Mouse (Mus musculus): ENCODE measurements around the gene Insig2. TPM values are rescaled to one million over a fixed set of nuclear protein-coding genes. Genes with fewer than 3 reads are reported as not detected.

Insig2 gene
- total and polyA plus RNA-seq, 3 experiments = 16.1 to 16.9 TPM; not detected in 1

DNA sequence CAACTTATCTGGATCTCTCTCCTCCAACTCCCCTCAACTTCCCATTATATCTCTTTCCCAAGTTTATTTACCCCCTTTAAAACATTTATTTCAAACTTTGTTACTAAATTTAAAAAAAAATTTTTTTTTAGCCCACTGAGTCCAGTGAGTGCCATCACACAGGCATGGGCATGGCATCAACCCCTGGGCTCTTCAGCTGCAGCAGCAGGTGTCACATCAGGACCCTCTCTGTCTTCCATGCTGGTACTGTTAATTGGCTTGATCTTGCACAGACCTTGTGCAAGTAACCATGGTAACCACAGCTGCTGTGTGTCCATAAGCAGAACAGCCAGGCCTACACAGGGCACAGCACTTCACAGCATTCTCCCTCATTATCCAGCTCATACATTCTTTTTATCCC, 21.4 kb upstream of the Insig2 start:
- no peak for TF ChIP-seq HCFC1 (IDR thresholded peaks at IDR 0.05; ENCODE audit: low read depth, low read length)
- no peak for TF ChIP-seq USF1 (IDR thresholded peaks at IDR 0.05; ENCODE audit: low read depth, low read length)
- TF ChIP-seq ZC3H11A (IDR thresholded peaks at IDR 0.05; ENCODE audit: low read depth, low read length) = no peak
- TF ChIP-seq TCF12 (IDR thresholded peaks at IDR 0.05; ENCODE audit: low read depth, low read length) = no peak
- TF ChIP-seq CHD2 (IDR thresholded peaks at IDR 0.05; ENCODE audit: low read length) = no peak
- no peak for TF ChIP-seq UBTF (IDR thresholded peaks at IDR 0.05; ENCODE audit: borderline replicate concordance, insufficient read depth, low read depth, low read length)
- no peak for TF ChIP-seq RAD21 (IDR thresholded peaks at IDR 0.05; ENCODE audit: low read depth, low read length)
- no peak for TF ChIP-seq TAL1 (IDR thresholded peaks at IDR 0.05; ENCODE audit: low read length)
- TF ChIP-seq BHLHE40 (IDR thresholded peaks at IDR 0.05; ENCODE audit: borderline replicate concordance, low read depth, low read length) = no peak
- TF ChIP-seq MAFK (IDR thresholded peaks at IDR 0.05; ENCODE audit: borderline replicate concordance, low read depth, low read length) = no peak
- TF ChIP-seq POLR2AphosphoS2 (IDR thresholded peaks at IDR 0.05; ENCODE audit: low read length) = no peak
- TF ChIP-seq ZNF384 (IDR thresholded peaks at IDR 0.05; ENCODE audit: low read depth, low read length) = no peak
- no peak for TF ChIP-seq MAX (IDR thresholded peaks at IDR 0.05; ENCODE audit: low read length)
- no peak for TF ChIP-seq CTCF (IDR thresholded peaks at IDR 0.05 in 2 of 3, conservative IDR thresholded peaks at IDR 0.05 in 1 of 3; ENCODE audit: control insufficient read depth in 1 of 3, insufficient read depth in 1 of 3, low read depth in 2 of 3, low read length in 3 of 3, poor library complexity in 1 of 3, severe bottlenecking in 1 of 3)
- TF ChIP-seq NELFE (IDR thresholded peaks at IDR 0.05; ENCODE audit: low read depth, low read length) = no peak
- no peak for TF ChIP-seq SIN3A (IDR thresholded peaks at IDR 0.05; ENCODE audit: low read length)
- no peak for TF ChIP-seq MEF2A (IDR thresholded peaks at IDR 0.05; ENCODE audit: extremely low read depth, insufficient replicate concordance, low read depth, low read length, poor library complexity, severe bottlenecking)
- TF ChIP-seq MYB (IDR thresholded peaks at IDR 0.05; ENCODE audit: low read depth, low read length) = no peak
- TF ChIP-seq E2F4 (IDR thresholded peaks at IDR 0.05; ENCODE audit: borderline replicate concordance, low read depth, low read length) = no peak
- TF ChIP-seq CHD1 (IDR thresholded peaks at IDR 0.05; ENCODE audit: low read depth, low read length) = no peak
- H3K27me3 ChIP-seq (ENCODE audit: control insufficient read depth in 1 of 2, insufficient read depth in 2 of 2, low read length in 2 of 2) = peaks cover 0 to 2% of the 10 kb centered on the region in 2 experiments; a peak in 2 of 4 replicates
- DNase-seq (ENCODE audit: low read depth, low spot score) = no peak
- no peaks in the 10 kb centered on the region for H3K36me3 ChIP-seq (ENCODE audit: control insufficient read depth in 1 of 2, insufficient read depth in 2 of 2, low read length in 2 of 2)
- no peak overlapping the region for H3K4me3 ChIP-seq (ENCODE audit: control insufficient read depth in 1 of 2, insufficient read depth in 1 of 2, low read depth in 2 of 2, low read length in 2 of 2)
- H3K4me1 ChIP-seq (ENCODE audit: control insufficient read depth in 1 of 2, insufficient read depth in 2 of 2, low read length in 2 of 2) = no peaks in the 10 kb centered on the region
- H3K9ac ChIP-seq (ENCODE audit: control insufficient read depth, low read depth, low read length, poor library complexity, severe bottlenecking) = no peak overlapping the region
- H3K79me2 ChIP-seq (ENCODE audit: control insufficient read depth, insufficient read depth, low read length, poor library complexity) = no peaks in the 10 kb centered on the region
- H3K9me3 ChIP-seq (replicated peaks; ENCODE audit: insufficient read depth, low read length) = no peaks in the 10 kb centered on the region
- no peak overlapping the region for H3K27ac ChIP-seq (ENCODE audit: control insufficient read depth, low read depth, low read length)

DNA sequence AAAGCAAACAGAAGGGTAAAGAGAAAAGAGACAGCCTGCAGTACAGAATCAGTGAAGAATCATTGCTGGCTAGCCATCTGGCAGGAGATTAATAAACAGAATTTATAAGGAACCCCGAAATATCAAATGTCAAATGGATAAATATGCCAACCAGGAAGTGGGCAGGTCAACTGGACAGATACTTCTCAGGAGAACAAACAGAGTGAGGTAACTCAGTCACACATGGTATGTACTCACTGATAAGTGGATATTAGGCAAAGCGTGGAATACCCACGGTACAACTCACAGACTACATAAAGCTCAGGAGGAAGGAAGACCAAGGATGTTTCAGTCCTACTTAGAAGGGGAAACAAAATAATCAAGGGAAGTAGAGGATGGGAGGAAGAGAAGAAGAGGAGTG, 18.6 kb upstream of the Insig2 start:
- no peaks in the 10 kb centered on the region for H3K9me3 ChIP-seq (replicated peaks; ENCODE audit: insufficient read depth, low read length)
- TF ChIP-seq CHD2 (IDR thresholded peaks at IDR 0.05; ENCODE audit: low read length) = no peak
- no peak for TF ChIP-seq MAFK (IDR thresholded peaks at IDR 0.05; ENCODE audit: borderline replicate concordance, low read depth, low read length)
- TF ChIP-seq ETS1 (IDR thresholded peaks at IDR 0.05; ENCODE audit: low read depth, low read length) = no peak
- TF ChIP-seq KAT2A (conservative IDR thresholded peaks at IDR 0.05; ENCODE audit: low read depth, low read length) = no peak
- TF ChIP-seq CHD1 (IDR thresholded peaks at IDR 0.05; ENCODE audit: low read depth, low read length) = no peak
- no peak for TF ChIP-seq UBTF (IDR thresholded peaks at IDR 0.05; ENCODE audit: borderline replicate concordance, insufficient read depth, low read depth, low read length)
- TF ChIP-seq BHLHE40 (IDR thresholded peaks at IDR 0.05; ENCODE audit: borderline replicate concordance, low read depth, low read length) = no peak
- no peak for TF ChIP-seq MAX (IDR thresholded peaks at IDR 0.05; ENCODE audit: low read length)
- no peak for TF ChIP-seq GATA1 (IDR thresholded peaks at IDR 0.05; ENCODE audit: low read depth, low read length)
- no peak for TF ChIP-seq SMC3 (IDR thresholded peaks at IDR 0.05; ENCODE audit: low read depth, low read length)
- TF ChIP-seq ZMIZ1 (IDR thresholded peaks at IDR 0.05; ENCODE audit: low read depth, low read length) = no peak
- TF ChIP-seq MAZ (IDR thresholded peaks at IDR 0.05; ENCODE audit: low read depth, low read length) = no peak
- TF ChIP-seq MYC (IDR thresholded peaks at IDR 0.05; ENCODE audit: low read depth, low read length) = no peak
- no peak for TF ChIP-seq ZC3H11A (IDR thresholded peaks at IDR 0.05; ENCODE audit: low read depth, low read length)
- no peak for TF ChIP-seq NELFE (IDR thresholded peaks at IDR 0.05; ENCODE audit: low read depth, low read length)
- no peak for TF ChIP-seq EP300 (IDR thresholded peaks at IDR 0.05; ENCODE audit: low read depth in 1 of 2, low read length in 2 of 2)
- TF ChIP-seq ZKSCAN1 (IDR thresholded peaks at IDR 0.05; ENCODE audit: low read depth, low read length) = no peak
- TF ChIP-seq NRF1 (IDR thresholded peaks at IDR 0.05; ENCODE audit: insufficient read depth, low read depth, low read length, poor library complexity, severe bottlenecking) = no peak
- TF ChIP-seq POLR2AphosphoS5 (IDR thresholded peaks at IDR 0.05; ENCODE audit: borderline replicate concordance, low read depth, low read length) = no peak

More for the DNA sequence above, 18.6 kb upstream of the Insig2 start:
- Histone ChIP-seq H3K27me3 (ENCODE audit: control insufficient read depth in 1 of 2, insufficient read depth in 2 of 2, low read length in 2 of 2) (peaks cover 0 to 2% of the 10 kb centered on the region in 2 experiments; a peak in 2 of 4 replicates), H3K4me1 (ENCODE audit: control insufficient read depth in 1 of 2, insufficient read depth in 2 of 2, low read length in 2 of 2) (no peaks in the 10 kb centered on the region), H3K27ac (ENCODE audit: control insufficient read depth, low read depth, low read length) (no peak overlapping the region), H3K36me3 (ENCODE audit: control insufficient read depth in 1 of 2, insufficient read depth in 2 of 2, low read length in 2 of 2) (no peaks in the 10 kb centered on the region), H3K79me2 (ENCODE audit: control insufficient read depth, insufficient read depth, low read length, poor library complexity) (no peaks in the 10 kb centered on the region), H3K4me3 (ENCODE audit: control insufficient read depth in 1 of 2, insufficient read depth in 1 of 2, low read depth in 2 of 2, low read length in 2 of 2) (no peak overlapping the region), H3K9ac (ENCODE audit: control insufficient read depth, low read depth, low read length, poor library complexity, severe bottlenecking) (no peak overlapping the region)
- DNase-seq (ENCODE audit: low read depth, low spot score) = no peak

All from MEL (cell line).